Mouse (Mus musculus): ENCODE results near the gene Cox4i1.

Cox4i1 gene

GRCm38 (mm10) chr8:120664566-120664965 lies 3.5 kb upstream of the Cox4i1 start:
- DNase-seq (ENCODE audit: low spot score in 2 of 2): no peak

GRCm38 (mm10) chr8:120665726-120666455 lies 2.1 kb upstream of the Cox4i1 start:
- no peak for DNase-seq (ENCODE audit: low spot score in 2 of 2)

- DNase-seq (ENCODE audit: low spot score in 2 of 2): no peak
Measured at GRCm38 (mm10) chr8:120666807-120667470, 1.1 kb upstream of the Cox4i1 start.

- DNase-seq (ENCODE audit: low spot score in 2 of 2): no peak
Measured at GRCm38 (mm10) chr8:120668374-120668905, 418 bp downstream of the Cox4i1 start, which contains the start of gene Emc8. Gene Emc8, minus strand, starts transcription at chr8:120668573.

GRCm38 (mm10) chr8:120671775-120672174 lies 3.8 kb downstream of the Cox4i1 start:
- no peak for DNase-seq (ENCODE audit: low spot score in 2 of 2)

- DNase-seq (ENCODE audit: low spot score in 2 of 2): no peak
Measured at GRCm38 (mm10) chr8:120672626-120673229, 4.7 kb downstream of the Cox4i1 start.

- no peak for DNase-seq (ENCODE audit: low spot score in 2 of 2)
Measured at GRCm38 (mm10) chr8:120673298-120673697, 5.3 kb downstream of the Cox4i1 start.

GRCm38 (mm10) chr8:120675718-120676117 lies 7.7 kb downstream of the Cox4i1 start:
- DNase-seq (ENCODE audit: low spot score in 2 of 2): no peak

- peak; percentile 77 to 81 for DNase-seq (ENCODE audit: low spot score in 2 of 2)
Measured at GRCm38 (mm10) chr8:120678447-120678846, 10.4 kb downstream of the Cox4i1 start.

GRCm38 (mm10) chr8:120679629-120680387 lies 11.8 kb downstream of the Cox4i1 start:
- no peak for DNase-seq (ENCODE audit: low spot score in 2 of 2)

GRCm38 (mm10) chr8:120680405-120680804 lies 12.4 kb downstream of the Cox4i1 start:
- peak; percentile 39 to 57 for DNase-seq (ENCODE audit: low spot score in 2 of 2)

- DNase-seq (ENCODE audit: low spot score in 2 of 2): peak in 1 of 2 experiments; percentile 32
Measured at GRCm38 (mm10) chr8:120681113-120681512, 13.1 kb downstream of the Cox4i1 start.

- DNase-seq (ENCODE audit: low spot score in 2 of 2): peak; percentile 78 to 86
Measured at GRCm38 (mm10) chr8:120683602-120684001, 15.6 kb downstream of the Cox4i1 start.

- no peak for DNase-seq (ENCODE audit: low spot score in 2 of 2)
Measured at GRCm38 (mm10) chr8:120684082-120684481, 16.1 kb downstream of the Cox4i1 start.

GRCm38 (mm10) chr8:120685097-120685496 lies 17.1 kb downstream of the Cox4i1 start:
- DNase-seq (ENCODE audit: low spot score in 2 of 2): no peak

- no peak for DNase-seq (ENCODE audit: low spot score in 2 of 2)
Measured at GRCm38 (mm10) chr8:120685591-120685990, 17.6 kb downstream of the Cox4i1 start.

GRCm38 (mm10) chr8:120686051-120686450 lies 18.0 kb downstream of the Cox4i1 start:
- no peak for DNase-seq (ENCODE audit: low spot score in 2 of 2)

GRCm38 (mm10) chr8:120686576-120686975 lies 18.6 kb downstream of the Cox4i1 start:
- DNase-seq (ENCODE audit: low spot score in 2 of 2): no peak

GRCm38 (mm10) chr8:120687786-120688185 lies 19.8 kb downstream of the Cox4i1 start:
- no peak for DNase-seq (ENCODE audit: low spot score in 2 of 2)

GRCm38 (mm10) chr8:120688511-120688910 lies 20.5 kb downstream of the Cox4i1 start:
- no peak for DNase-seq (ENCODE audit: low spot score in 2 of 2)

GRCm38 (mm10) chr8:120692934-120693333 lies 24.9 kb downstream of the Cox4i1 start:
- no peak for DNase-seq (ENCODE audit: low spot score in 2 of 2)
